Mouse (Mus musculus) hindbrain, postnatal 0 days (tissue): ENCODE measurements around the gene Krt73. TPM values are rescaled to one million over a fixed set of nuclear protein-coding genes. Genes with fewer than 3 reads are reported as not detected.

Experiments used
- ATAC-seq: fragments of 200-750 bp; cut with Nextera tagmentation; 2 replicates; pipeline ENCODE4 v1.8.0; 2017; ENCODE audit warnings: mild to moderate bottlenecking, moderate TSS enrichment, moderate library complexity
- DNase-seq: peaks from one replicate; pipeline ENCODE4 v3.0.0-alpha.2; 2015; ENCODE audit warnings: low spot score
- H3K27ac ChIP-seq: fragments of 300-500 bp; sonication (generic); 2 replicates; pipeline ENCODE4 v1.5.1; 2014; ENCODE audit warnings: mild to moderate bottlenecking
- H3K27me3 ChIP-seq: fragments of 300-500 bp; sonication (generic); 2 replicates; pipeline ENCODE4 v1.6.1; 2014; ENCODE audit warnings: low read length, mixed read lengths; ENCODE audit not compliant: insufficient read depth
- H3K36me3 ChIP-seq: fragments of 300-500 bp; sonication (generic); 2 replicates; pipeline ENCODE4 v1.6.1; 2014; ENCODE audit warnings: low read length, mixed read lengths; ENCODE audit not compliant: insufficient read depth
- H3K4me1 ChIP-seq: fragments of 300-500 bp; sonication (generic); 2 replicates; pipeline ENCODE4 v1.6.1; 2014; ENCODE audit warnings: antibody characterized with exemption, low read length, mixed read lengths; ENCODE audit not compliant: insufficient read depth
- H3K4me2 ChIP-seq: fragments of 300-500 bp; sonication (generic); 2 replicates; pipeline ENCODE4 v1.6.1; 2014; ENCODE audit warnings: low read depth, mild to moderate bottlenecking, low read length, moderate library complexity, mixed read lengths
- H3K4me3 ChIP-seq: fragments of 300-500 bp; sonication (generic); 2 replicates; pipeline ENCODE4 v1.5.1; 2014; ENCODE audit warnings: low read length
- H3K9ac ChIP-seq: fragments of 300-500 bp; sonication (generic); replicated peaks from 2 replicates; pipeline ENCODE4 v1.6.1; 2014; ENCODE audit warnings: mild to moderate bottlenecking, low read length, moderate library complexity, mixed read lengths
- H3K9me3 ChIP-seq: fragments of 300-500 bp; sonication (generic); 2 replicates; pipeline ENCODE4 v1.6.1; 2016; ENCODE audit warnings: low read length, mixed read lengths
- CTCF ChIP-seq: IDR thresholded peaks from 2 replicates; pipeline ENCODE4 v1.5.1; 2016; ENCODE audit warnings: antibody characterized with exemption, control low read depth, low read depth
- WGBS: fragments of 180-500 bp; shearing (Covaris S2); extraction: QIAGEN DNeasy Blood & Tissue Kit; methylation state at CpG from one replicate; pipeline ENCODE4 v1.1.7; 2014; 5-methylcytosine and 5-hydroxymethylcytosine counted together
- polyA plus RNA-seq: library from polyadenylated mRNA; unstranded; fragments of >200 nt; fragmentation: Nextera tagmentation; extraction: Ambion mirVana; gene quantifications from 2 replicates; pipeline ENCODE4 v1.2.1, GENCODE M21; 2015
- total RNA-seq: library from RNA; depleted of rRNA; stranded (reverse); fragments of >200 nt; gene quantifications from 2 replicates; pipeline ENCODE4 v1.2.3, GENCODE M21; 2014; rRNA removed

The Krt73 gene
- total RNA-seq (1.5 and 1.7 TPM in 2 replicates), polyA plus RNA-seq (2.4 and 2.5 TPM in 2 replicates)

GRCm38 (mm10) chr15:101802296-101802835 is at the start of gene Krt73:
Gene Krt73, minus strand, starts transcription at chr15:101802346.
- DNase-seq, result peak; percentile 65
- Histone ChIP-seq H3K27me3 (no peaks in the 10 kb centered on the region), H3K4me1 (peaks cover 11% of the 10 kb centered on the region), H3K27ac (0 out of 2 replicates have a peak within 1 kb of the TSS, but pooled peaks have one; percentile 11), H3K4me3 (no peak within 1 kb of the TSS), H3K9me3 (no peaks in the 10 kb centered on the region), H3K4me2 (no peak within 1 kb of the TSS; the same call in 1 of the 2 replicates), H3K36me3 (no peaks in the 10 kb centered on the region), H3K9ac (no peak within 1 kb of the TSS)
- ATAC-seq, result peak; percentile 61; the same call in 1 of the 2 replicates
- no peak for TF ChIP-seq CTCF
- WGBS, result 53% methylated on average over 6 of the region's 6 CpGs

DNA sequence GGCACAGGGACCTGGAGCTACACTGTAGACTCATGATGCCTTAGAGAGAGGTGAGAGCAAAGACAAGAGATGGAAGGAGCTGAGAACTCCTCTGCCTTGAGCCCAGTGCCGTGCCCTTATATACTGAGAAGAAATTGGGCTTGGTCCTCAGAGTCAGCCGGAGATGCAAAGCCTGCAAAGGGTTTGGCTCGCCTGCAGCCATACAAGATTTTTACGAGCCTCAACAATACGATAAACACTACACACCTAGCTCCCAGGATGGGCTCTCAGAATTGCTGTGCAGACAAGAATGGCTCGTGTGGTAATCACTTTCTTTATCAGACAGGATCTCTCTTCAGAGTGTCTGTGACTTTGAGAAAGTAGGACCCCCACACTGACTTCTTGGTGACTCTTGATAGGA is 48.5 kb upstream of the Krt73 start, which contains the start of gene Krt1:
Gene Krt1 (minus strand): TSS at position 101 of the 400 bp plus-strand sequence.
- Histone ChIP-seq H3K4me3 (no peak within 1 kb of the TSS), H3K36me3 (no peaks in the 10 kb centered on the region), H3K9ac (no peak within 1 kb of the TSS), H3K9me3 (no peaks in the 10 kb centered on the region), H3K4me1 (peaks cover 7% of the 10 kb centered on the region; the same call in 1 of the 2 replicates), H3K4me2 (no peak within 1 kb of the TSS), H3K27ac (no peak within 1 kb of the TSS), H3K27me3 (no peaks in the 10 kb centered on the region)
- DNase-seq (no peak), ATAC-seq (no peak)
- no peak for TF ChIP-seq CTCF
- 84% methylated on average over 6 of the region's 6 CpGs for WGBS

DNA sequence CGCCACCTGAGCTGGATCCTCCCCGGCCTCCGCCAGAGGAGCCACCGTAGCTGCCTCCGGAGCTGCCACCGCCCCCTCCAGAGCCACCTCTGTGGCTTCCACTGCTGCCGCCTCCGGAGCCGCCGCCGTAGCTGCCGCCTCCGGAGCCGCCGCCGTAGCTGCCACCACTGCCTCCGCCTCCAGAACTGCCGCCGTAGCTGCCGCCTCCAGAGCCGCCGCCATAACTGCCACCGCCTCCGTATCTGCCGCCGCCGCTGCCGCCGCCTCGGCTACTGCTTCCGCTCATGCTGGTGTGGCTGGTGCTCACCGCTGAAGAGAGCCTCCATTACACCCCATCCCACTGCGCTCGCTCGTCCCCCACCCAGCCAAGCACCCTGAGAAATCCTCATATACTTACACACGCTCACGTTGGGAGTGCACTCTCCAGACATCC is 43.8 kb upstream of the Krt73 start:
- no peak for TF ChIP-seq CTCF
- Histone ChIP-seq H3K27me3 (no peaks in the 10 kb centered on the region), H3K9ac (peak overlapping the region; percentile 70), H3K27ac (peak overlapping the region; percentile 88), H3K4me2 (peak overlapping the region; percentile 72), H3K36me3 (no peaks in the 10 kb centered on the region), H3K4me1 (0 out of 2 replicates have a peak, but pooled peaks cover 7% of the 10 kb centered on the region), H3K9me3 (no peaks in the 10 kb centered on the region), H3K4me3 (peak overlapping the region; percentile 46)
- 1% methylated on average over 29 of the region's 37 CpGs for WGBS
- ATAC-seq, result peak; percentile 81
- peak; percentile 60 for DNase-seq

- H3K4me1 ChIP-seq, result 0 out of 2 replicates have a peak, but pooled peaks cover 7% of the 10 kb centered on the region
- WGBS, result 63% methylated on average over 9 of the region's 9 CpGs
- no peak for TF ChIP-seq CTCF
- no peak overlapping the region for H3K27ac ChIP-seq
- H3K4me3 ChIP-seq, result no peak overlapping the region
- ATAC-seq (no peak), DNase-seq (no peak)
- H3K27me3 ChIP-seq, result no peaks in the 10 kb centered on the region
- H3K9me3 ChIP-seq, result no peaks in the 10 kb centered on the region
- H3K36me3 ChIP-seq, result no peaks in the 10 kb centered on the region
- no peak overlapping the region for H3K9ac ChIP-seq
- H3K4me2 ChIP-seq, result no peak overlapping the region
Measured at GRCm38 (mm10) chr15:101843192-101843591, 41.0 kb upstream of the Krt73 start.

GRCm38 (mm10) chr15:101834784-101835328 is 32.7 kb upstream of the Krt73 start:
- no peak overlapping the region for H3K9ac ChIP-seq
- TF ChIP-seq CTCF, result peak; percentile 25
- no peaks in the 10 kb centered on the region for H3K4me1 ChIP-seq
- H3K27ac ChIP-seq, result no peak overlapping the region
- no peaks in the 10 kb centered on the region for H3K36me3 ChIP-seq
- no peak for DNase-seq
- H3K27me3 ChIP-seq, result no peaks in the 10 kb centered on the region
- 67% methylated on average over 5 of the region's 5 CpGs for WGBS
- no peaks in the 10 kb centered on the region for H3K9me3 ChIP-seq
- no peak overlapping the region for H3K4me3 ChIP-seq
- H3K4me2 ChIP-seq, result no peak overlapping the region
- no peak for ATAC-seq

DNA sequence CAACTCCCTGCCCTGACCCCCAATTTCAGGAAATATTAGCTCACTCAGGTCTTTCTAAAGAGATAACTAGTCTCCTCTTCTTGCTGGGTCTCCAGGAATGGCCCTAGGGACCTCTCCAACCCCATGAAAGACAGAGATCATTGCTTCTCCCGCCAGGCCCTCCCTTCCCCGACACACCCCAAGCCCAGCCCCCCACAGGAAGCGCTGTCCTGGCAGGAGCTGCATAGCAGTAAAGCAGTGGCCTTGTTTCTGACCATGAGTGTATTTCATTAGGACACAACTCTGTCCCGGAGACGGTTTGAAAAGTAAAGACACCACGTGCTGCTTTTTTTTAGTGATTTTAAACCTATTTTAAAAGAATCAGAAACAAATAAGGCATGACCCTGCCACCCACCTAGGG is 31.0 kb upstream of the Krt73 start:
- DNase-seq (no peak), ATAC-seq (no peak)
- H3K4me3 ChIP-seq, result no peak overlapping the region
- no peaks in the 10 kb centered on the region for H3K4me1 ChIP-seq
- H3K36me3 ChIP-seq, result no peaks in the 10 kb centered on the region
- H3K9ac ChIP-seq, result no peak overlapping the region
- 52% methylated on average over 6 of the region's 6 CpGs for WGBS
- no peaks in the 10 kb centered on the region for H3K9me3 ChIP-seq
- no peak overlapping the region for H3K4me2 ChIP-seq
- TF ChIP-seq CTCF, result no peak
- no peaks in the 10 kb centered on the region for H3K27me3 ChIP-seq
- H3K27ac ChIP-seq, result no peak overlapping the region

GRCm38 (mm10) chr15:101829441-101829840 is 27.3 kb upstream of the Krt73 start:
- H3K27ac ChIP-seq, result no peak overlapping the region
- H3K36me3 ChIP-seq, result no peaks in the 10 kb centered on the region
- no peaks in the 10 kb centered on the region for H3K4me1 ChIP-seq
- H3K4me3 ChIP-seq, result no peak overlapping the region
- no peaks in the 10 kb centered on the region for H3K9me3 ChIP-seq
- ATAC-seq (no peak), DNase-seq (no peak)
- WGBS, result 66% methylated on average over 5 of the region's 5 CpGs
- H3K9ac ChIP-seq, result no peak overlapping the region
- TF ChIP-seq CTCF, result peak; percentile 9; the same call in 1 of the 2 replicates
- H3K27me3 ChIP-seq, result no peaks in the 10 kb centered on the region
- no peak overlapping the region for H3K4me2 ChIP-seq
